Mouse (Mus musculus) layer of hippocampus, postnatal 14 days (tissue): Measurements from ENCODE around the gene Col4a6. TPM values are rescaled to one million over a fixed set of nuclear protein-coding genes. Genes with fewer than 3 reads are reported as not detected.
A peak's percentile ranks its signal among the peaks of the same experiment; 100 is the strongest.

Experiments used
- DNase-seq, 2 experiments: peaks; one replicate each; pipeline ENCODE4 v3.0.0; 2021 to 2022; ENCODE audit warnings: low spot score in 2 of 2, mixed read lengths in 1 of 2
- long read RNA-seq, 2 experiments: library from polyadenylated mRNA; stranded (forward); transcript quantifications; one replicate each; pipeline ENCODE4 v2.0.0; 2021
- total RNA-seq, 2 experiments: library from RNA; stranded (reverse); gene quantifications; 2 replicates each; pipeline ENCODE4 v1.2.3; 2021

Col4a6 gene
- total RNA-seq: 1 to 10 TPM; 2.2 to 2.3 TPM
- long read RNA-seq, experiment 1, partial matches to known transcripts: 1 of 1 reads
- long read RNA-seq, experiment 1, other reads (novel, unspliced or antisense): 0 of 1 reads
- long read RNA-seq, experiment 2: 0 reads

DNA sequence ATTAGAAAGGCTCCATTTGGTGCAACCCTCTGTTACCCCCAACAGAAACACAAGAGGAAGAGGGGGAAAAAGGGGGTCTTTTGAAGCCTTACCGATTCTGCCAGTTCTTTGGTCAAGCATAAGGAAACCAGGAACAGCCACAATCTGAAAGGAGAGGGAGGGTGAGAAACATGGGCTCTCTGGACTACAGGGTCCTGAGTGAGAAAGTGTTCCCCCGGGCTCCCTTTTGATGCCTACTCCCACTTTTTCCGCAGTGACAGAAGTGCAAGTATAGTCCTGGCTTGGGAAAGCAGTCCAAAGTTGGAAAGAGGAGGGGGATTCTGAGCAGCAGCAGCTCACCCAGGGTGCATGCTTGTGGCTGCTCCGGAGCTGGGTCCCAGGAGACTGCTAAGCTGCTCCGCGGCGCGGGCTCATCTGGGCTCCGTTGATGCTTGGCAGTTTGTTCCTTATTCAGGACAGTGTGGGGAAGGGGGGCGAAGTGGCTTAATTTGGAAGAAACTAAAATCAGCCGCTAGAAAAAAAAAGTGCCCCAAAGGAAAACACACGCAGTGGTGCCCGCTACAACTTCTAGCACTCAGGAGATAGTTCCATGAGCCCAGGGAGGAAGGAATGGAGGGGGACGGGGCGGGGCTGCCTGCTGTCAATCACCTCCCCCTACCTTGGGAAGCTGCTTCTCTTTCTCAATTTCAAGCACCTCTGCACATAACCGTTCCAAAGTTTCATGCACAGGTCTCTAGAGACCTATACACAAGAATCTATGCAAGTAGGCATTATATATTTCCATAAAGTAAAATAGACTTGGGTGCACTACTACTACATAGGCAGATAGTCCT is at the start of gene Col4a6:
Gene Col4a6, minus strand, starts transcription at position 607 of the 833 bp plus-strand sequence.
- DNase-seq: no peak

DNA sequence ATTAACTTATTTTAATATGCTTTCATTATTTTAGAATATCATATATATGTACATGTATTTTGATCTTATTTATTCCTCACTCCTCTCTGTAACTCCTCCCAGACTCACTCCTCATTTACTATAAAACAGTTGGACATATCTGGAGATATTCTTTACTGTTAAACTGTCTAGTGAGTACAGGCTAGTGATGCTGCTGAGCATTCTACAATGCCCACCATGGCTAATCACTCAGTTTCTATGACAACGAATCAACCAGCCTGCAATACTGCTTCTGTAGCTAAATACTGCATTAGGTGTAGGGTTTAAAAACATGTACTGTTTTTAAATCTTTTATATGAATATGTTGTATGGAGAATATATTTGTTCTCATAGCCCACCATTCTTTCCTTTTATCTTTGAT is 29.2 kb upstream of the Col4a6 start:
- no peak for DNase-seq

DNA sequence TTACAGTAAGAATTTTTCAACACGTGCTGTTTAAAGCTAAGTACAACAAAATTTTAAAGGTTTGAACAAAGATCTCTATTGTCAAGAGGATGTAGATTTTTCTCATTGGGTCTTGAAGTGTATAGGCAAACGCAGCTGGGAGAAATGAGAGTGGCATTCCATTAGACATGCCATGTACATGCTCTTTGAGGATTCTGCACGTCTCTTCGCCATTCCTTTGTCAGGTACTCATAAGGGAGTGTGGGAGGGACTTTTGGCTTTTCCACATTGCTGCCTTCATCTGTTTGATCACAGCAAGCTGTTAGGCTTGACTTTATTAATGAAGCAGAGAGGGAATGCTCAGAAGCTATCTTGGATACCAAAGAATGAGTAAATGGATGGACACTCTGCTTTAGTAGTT is 20.7 kb upstream of the Col4a6 start:
- no peak for DNase-seq

DNA sequence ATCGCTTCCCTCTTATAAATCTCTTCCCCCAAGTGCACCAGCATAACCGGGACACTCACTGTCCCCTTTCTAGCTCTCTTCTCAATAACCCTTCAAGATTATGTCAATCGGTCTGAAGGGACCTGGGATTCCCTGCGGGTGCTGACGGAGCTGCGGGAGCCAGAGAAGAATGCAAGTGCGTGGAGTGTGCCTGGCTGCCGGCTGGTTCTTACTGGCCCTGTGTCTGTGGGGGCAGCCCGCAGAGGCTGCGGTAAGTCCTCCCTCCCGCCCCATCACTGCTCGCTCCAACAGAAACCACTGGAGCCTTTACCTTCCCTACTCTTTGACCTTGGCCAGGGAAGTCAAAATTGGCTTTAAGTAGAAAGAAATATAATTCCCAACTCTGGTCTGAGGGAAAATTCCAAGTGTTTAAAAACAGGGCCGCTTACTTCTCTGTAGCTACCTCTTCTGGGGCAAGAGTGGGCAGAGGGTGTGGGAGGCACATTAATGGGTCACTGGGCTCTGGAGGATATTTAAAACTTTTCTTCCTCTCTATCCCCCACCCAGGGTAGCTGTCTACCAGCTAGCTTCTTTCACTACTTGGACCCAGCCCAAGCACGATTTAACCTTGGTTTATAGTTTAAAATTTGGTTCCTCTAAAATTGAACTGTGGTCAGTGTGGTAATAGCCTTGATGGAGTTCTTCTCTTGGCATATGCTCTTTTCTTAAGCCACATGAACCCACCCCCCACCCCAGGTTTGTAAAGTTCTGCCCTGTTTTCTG is 1.9 kb upstream of the Col4a6 start:
- no peak for DNase-seq

DNA sequence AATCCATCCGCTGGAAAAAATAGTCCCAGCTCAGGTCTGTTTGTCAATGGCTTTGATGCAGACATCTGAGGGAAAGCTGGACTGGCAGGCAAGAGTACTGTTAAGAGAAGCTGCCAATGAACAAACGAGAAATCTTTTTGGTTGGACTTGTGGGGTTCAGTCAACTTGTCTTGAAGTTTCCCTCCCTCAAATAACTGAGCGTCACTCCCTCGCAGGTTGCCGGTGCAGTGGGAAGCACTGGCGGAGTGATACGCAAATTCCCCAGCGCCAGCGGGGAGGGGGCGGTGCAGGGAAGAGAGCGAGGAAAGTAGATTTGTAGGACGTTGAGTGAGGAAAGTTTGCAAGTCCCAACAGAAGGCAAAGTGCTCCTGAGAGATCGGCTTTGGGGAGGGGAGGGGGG is 1.2 kb upstream of the Col4a6 start, which contains the start of gene Col4a5:
Gene Col4a5, plus strand, starts transcription at position 276 of the 400 bp plus-strand sequence.
- DNase-seq: peak; percentile 20 to 29

DNA sequence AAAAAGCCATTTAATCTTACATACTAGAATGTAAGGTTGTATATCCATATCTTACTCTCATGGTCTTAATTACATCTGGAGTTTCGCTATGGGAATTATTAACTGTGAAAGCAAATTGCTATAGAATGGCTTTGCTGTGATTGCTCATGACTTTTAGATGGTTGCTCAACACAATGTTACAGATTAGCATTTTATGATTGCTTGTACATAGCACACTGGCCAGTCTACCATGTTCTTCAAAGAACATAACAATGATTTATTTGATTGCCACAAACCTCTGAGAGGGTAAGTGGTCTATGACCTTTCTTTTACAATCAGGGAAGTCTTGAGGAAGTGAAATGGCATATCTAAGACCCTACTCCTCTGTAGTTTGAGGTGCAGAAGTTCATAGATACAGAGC is 25.9 kb downstream of the Col4a6 start:
- DNase-seq: no peak

DNA sequence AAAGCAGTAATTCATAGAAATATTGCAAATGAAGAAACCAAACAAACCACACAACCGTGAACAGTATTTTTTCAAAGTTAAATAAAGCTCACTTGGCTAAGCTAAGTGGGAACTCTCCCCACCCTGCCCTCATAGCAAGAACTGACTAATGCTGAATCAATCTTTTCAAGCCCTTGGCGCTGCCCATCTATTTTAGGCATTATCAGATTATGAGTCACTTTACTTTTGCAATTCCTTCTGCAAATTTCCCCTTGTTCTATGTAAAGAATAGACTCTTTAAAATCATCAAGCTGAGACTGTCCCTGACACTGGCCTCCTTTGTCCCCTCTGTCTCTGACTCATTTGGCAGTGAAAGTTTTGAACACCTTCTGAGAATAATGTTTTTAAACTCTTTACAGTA is 34.5 kb downstream of the Col4a6 start:
- no peak for DNase-seq

DNA sequence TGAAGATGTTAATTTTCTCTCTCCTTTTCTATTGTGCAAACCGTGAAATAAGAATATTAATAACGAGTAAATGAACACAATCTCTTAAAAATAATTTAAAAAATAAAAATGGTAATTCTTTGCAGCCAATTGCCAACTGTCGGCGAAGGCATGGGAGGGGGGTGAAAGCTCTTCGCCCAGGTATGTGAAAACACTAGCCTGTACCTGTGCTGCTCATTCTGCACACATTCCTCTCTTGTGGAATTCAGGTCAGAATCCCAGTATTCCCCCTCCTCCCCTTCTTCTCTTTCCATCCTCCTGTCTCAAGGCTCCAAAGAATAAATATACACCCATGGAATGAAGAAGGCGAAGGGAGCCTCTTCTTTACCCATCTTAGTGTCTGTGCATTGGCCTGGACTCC is 37.1 kb downstream of the Col4a6 start:
- DNase-seq: no peak

DNA sequence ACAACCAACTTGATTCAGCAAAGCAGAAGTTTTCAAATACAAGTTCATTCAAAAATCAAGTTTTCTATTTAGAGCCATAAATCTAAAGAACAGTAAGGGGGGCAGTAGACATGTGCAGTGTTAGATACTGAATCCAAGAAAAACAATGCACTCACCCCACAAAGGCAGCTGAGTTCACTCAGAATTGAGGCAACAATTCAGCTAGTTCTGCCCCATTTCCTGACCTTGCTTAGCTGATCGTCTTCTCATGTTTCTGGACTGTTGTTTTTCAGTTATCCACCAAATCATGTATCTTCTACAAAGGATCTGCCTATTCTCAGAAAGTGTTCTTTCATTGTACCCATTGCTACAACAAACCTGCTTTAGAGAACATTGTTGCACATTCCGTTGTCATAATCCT is 58.6 kb downstream of the Col4a6 start:
- DNase-seq: no peak

DNA sequence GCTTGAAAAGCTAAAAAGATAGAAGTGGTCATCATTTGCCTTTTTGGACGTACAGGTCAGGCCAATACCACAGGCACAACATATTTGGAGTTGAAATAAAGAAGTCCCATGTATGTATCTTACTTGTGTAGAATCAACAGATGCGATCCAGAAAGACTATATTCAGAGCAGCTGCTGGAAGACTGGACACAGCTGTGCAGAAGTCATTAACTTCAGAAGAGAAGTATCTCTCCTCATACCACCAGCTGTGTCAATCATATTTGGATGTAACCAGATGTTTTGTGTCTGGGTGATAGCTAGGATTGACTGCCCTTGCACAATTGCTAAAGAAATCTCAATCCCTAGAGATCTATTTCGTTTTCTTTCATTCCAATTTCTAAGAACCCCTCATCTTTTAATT is 77.6 kb downstream of the Col4a6 start:
- no peak for DNase-seq

DNA sequence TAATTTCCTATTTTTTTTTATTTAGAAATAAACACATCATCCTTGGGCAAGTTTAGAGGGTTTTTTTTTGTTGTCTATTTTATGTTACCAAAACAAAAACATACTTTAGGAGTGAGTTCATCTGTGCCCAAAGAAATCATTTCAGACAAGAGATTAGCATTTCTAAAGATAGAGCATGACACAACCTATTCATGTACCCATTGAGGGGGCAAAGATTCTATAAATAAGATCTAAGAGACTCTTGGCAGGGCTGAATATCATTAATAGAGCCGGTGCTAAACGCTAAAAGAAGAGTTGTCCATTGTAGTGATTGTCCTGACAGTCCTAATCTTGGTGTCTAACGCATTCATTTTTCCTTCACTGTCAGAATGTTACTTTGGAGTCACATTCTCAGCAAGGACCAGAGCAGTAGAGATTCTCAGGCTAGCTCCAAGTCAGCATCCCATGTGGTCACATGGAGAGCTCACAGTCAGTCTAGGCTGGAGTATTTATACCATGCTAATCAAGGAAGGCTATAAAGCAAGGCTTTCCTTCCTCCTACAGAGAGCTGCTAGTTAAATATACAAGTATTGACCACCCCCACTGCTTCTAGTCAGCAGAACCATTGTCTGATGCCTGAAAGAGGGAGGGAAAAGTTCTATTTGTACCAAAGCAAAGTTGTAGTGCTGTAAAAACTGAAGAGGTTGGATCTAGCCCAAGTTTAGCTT is 88.3 kb downstream of the Col4a6 start:
- no peak for DNase-seq

DNA sequence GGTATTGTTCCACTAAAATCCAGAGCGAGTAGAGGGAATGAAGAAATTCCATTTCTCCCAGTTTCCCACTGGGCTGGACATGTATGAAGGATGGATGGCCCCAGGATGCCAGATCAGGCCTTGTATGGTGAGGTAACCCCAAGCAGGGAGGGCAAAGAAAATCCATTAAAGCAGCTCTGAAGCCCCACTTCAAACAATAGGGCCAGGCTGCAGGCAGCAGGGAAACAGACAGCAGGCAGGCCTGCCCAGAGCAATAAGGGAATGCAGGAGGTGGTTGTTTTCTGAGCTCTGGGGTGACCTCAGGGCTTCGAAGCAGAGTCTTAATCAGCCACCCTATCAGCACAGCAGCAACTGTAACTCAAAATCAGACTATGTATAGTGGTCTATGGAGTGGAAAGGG is 89.2 kb downstream of the Col4a6 start:
- DNase-seq: no peak

DNA sequence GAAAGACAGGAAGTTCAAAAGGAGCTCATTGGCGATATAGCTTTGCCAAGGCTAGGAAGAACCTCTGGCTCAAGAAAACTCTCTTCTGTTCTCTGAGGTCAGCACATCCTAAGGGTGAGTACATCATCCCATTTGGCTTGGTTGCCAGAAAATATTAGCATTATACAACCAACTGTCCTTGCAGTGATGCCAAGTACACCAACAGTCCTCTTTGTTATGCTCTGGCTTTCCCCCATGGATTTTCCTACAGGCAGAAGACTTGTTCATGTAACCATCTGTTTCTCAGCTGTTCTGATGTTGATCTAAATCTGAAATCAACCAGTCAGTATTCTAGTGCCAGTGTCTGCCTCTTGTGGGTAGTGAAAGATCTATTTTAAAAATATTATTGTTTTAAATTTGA is 103.6 kb downstream of the Col4a6 start:
- peak; percentile 4 to 57 for DNase-seq

DNA sequence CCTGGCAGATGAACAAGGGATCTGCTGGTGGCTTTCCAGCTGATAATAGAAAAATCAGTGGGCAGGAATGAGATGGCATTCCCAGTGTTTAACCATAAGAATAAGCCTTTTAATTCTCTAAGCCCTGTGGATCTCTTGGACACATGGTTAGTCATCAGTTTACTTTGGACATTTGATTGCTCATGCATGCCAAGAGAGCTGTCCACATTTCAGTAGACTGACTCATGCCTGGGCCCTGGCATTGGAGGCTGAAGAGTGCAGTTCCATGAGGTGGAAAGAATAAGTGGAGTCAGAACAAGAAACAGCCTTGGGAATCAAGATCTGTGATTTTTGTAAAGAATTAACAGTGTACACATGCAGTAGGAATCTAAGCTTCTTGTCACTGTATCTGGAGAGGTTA is 110.5 kb downstream of the Col4a6 start:
- DNase-seq: no peak

DNA sequence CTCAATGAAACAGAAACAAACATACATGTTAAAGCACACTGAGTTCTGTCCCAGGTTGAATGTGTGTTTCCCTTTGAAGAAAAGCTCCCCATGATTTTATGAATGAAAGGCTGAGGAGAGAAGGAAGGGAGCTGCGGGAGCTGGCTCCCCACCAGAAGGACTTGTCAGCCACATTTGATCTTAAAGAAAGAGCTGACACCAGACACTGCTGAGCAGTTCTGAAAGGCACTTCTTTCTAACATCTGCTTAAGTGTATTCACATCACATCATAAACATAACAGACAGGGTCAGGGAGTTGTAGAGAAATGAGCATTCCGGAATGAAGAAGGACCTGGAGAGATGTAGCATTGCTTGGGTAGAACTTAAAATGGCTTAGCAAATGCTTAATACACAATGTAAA is 132.5 kb downstream of the Col4a6 start:
- no peak for DNase-seq

DNA sequence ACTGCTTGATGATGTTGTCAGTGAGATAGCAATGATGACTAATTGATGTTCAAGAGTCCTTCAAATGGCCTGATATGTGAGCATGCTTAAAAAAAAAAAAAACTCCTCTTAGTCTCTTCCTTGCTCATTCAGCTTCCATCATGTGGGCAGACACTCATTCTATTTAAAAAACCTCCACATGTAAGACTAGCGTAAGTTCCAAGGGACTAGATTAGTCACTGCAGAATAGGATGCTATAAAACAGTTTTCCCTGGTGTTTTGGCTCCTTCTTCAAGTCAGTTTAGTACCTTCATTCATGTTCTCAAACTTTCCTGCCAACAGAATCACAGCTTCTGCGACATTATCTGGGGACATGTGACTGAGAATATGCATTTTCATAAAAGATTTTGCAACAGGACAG is 145.8 kb downstream of the Col4a6 start:
- DNase-seq: no peak

DNA sequence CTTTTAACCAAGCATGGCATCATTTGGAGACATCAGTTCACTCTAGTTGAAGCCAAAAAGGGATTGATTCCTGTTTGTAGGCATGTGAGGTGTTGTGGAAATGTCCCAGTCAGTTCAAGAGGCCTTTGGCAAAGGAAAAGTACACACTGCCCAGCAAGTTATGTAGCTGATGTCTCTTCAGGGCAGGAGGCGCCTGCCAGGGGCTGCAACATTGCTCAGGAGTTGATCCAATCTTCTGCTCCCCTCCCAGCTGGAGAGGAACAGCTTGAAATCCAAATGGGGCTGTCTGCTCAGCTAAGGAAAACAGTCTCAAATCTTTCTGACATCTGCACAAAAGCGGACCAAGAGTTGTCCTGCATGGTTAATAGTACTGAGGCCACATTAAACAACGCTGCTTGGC is 149.7 kb downstream of the Col4a6 start:
- DNase-seq: peak; percentile 1 to 13

DNA sequence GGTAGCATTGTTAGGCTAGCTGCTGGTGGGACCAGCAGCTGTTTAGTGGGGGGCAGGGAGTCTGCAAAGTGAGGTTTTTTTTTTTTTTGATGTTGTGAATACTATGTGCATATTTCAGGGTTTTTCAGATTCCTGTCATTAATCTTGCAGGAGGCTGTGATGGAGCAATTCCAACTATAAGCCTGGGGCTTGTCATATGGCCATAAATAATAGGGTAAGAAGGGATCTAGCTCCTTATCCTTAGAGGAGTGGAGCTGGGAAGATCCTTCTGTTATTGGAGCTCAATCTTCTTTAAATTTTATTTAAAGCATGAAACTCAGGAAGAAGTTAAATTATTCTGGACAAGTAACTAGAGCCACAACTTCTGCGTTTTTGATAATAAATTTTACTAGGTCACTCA is 157.7 kb downstream of the Col4a6 start:
- no peak for DNase-seq

DNA sequence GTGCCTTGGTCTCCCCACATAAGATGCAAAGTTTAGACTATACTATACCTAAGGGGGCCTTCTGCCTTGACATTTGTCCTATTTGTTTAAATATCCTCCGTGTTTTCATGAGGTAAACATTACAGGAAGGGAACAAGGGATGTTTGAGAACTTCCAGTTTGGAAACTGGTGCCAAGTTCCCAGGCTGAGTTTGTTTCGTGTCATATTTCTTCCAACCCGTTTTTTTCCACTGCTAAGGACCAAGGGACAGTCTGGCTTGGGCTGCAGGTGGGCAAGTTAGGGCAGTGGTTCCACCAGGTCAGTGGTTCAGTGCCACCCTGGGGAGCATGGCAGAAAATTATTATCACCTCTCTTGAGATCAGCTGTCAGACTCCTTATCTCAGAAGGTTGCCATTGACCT is 158.1 kb downstream of the Col4a6 start:
- DNase-seq: no peak

DNA sequence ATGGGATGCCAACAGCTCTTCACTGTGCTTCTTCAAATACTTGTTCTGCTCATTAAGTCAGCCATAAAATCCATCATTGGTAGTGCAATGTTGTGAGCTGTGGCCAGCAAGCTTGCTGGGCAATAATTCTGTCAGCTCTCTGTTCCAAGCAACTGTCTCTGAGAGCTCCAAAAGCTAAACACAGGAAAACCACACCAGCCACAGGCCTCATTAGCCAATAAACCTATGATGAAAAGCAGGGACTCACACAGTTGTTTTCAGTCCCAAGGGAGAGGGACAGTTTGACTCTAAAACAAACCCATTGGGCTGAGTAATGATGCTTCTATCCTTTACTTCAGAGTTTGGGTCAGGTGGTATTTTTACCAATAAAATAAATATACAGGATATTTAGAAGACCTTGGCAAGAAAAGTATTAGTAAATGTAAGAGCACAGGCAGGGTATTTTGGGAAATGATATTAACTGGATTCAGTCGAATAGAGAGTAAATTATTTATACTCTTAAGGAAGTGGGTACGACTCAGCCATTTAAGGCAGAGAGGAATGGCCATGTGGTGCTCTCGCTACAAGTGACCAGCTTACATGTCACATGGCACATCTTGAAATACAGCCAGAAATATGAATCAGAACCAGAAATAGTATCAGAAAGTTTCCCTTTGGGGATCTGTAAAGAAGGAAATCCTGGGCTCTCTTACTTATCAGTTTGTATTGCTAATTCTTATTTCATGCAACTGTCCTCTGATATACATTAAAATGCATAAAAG is 181.0 kb downstream of the Col4a6 start:
- no peak for DNase-seq

DNA sequence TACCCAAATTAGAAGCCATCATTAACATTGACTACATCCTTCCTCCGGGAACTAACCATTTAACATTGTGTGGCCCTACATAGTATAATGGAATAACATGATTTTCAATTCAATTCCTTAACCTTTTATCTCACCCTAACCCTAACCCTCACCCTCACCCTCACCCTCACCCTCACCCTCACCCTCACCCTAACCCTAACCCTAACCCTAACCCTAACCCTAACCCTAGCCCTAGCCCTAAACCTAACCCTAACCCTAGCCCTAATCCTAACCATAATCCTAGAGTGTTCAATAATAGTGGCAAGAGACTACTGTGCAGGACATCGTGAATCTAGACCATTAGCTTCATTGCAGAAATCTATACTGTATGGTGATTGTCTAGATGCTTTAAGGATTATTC is 197.5 kb downstream of the Col4a6 start:
- DNase-seq: no peak
